18 mouse cellular contexts compared by ENCODE assay signal in the genomic region with DNA sequence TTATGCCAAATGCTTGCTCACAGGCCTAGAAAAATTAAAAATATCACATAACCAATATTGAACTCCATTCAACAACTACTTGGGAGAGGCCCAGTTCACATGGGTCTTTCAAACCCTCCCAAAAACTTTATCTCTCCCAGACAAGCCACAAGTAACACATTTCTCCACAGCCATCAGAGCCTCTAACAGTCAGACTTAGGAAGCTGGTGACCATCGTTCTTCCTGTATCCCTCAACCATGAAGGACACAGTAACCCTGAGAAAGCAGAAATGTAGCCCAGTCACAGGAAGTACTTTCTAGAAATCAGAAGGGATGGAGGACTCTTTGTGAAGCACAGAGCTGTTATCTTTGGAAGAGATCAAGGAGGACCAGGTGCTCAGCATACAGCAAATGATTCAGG.
"Had no signal": no experiment of that assay in that cellular context is flagged by ENCODE, and none has a peak within 500 bp of the region (broad histone marks: within the 10 kb centered on the region; RNA-seq: fewer than 3 reads in every experiment).

No protein-coding gene starts in this region.

- ATAC-seq: intestine, embryonic 15.5 days; liver, postnatal 0 days; midbrain, embryonic 16.5 days had no signal

- H3K9ac ChIP-seq: intestine, embryonic 15.5 days; limb, embryonic 12.5 days; limb, embryonic 15.5 days; liver, embryonic 14.5 days; liver, postnatal 0 days; lung, embryonic 14.5 days; midbrain, embryonic 12.5 days; neural tube, embryonic 13.5 days; stomach, embryonic 15.5 days had no signal

- H3K27me3 ChIP-seq: intestine, embryonic 15.5 days; limb, embryonic 12.5 days; limb, embryonic 15.5 days; neural tube, embryonic 13.5 days; stomach, embryonic 15.5 days had no signal

- H3K4me2 ChIP-seq: intestine, embryonic 15.5 days; limb, embryonic 12.5 days; limb, embryonic 15.5 days; liver, embryonic 11.5 days; lung, embryonic 14.5 days; midbrain, embryonic 12.5 days; neural tube, embryonic 13.5 days; stomach, embryonic 15.5 days had no signal

- H3K9me3 ChIP-seq: intestine, embryonic 15.5 days; limb, embryonic 12.5 days; limb, embryonic 15.5 days; midbrain, embryonic 12.5 days; neural tube, embryonic 13.5 days; stomach, embryonic 15.5 days had no signal

- H3K4me1 ChIP-seq: intestine, embryonic 15.5 days; stomach, embryonic 15.5 days had no signal

- H3K27ac ChIP-seq: intestine, embryonic 15.5 days; limb, embryonic 12.5 days; limb, embryonic 15.5 days; liver, embryonic 14.5 days; midbrain, embryonic 12.5 days; neural tube, embryonic 13.5 days; stomach, embryonic 15.5 days had no signal

- H3K36me3 ChIP-seq: intestine, embryonic 15.5 days; limb, embryonic 12.5 days; limb, embryonic 15.5 days; midbrain, embryonic 12.5 days; neural tube, embryonic 13.5 days; stomach, embryonic 15.5 days had no signal

- H3K4me3 ChIP-seq: intestine, embryonic 15.5 days; limb, embryonic 12.5 days; limb, embryonic 15.5 days; midbrain, embryonic 12.5 days; myocyte; neural tube, embryonic 13.5 days; stomach, embryonic 15.5 days had no signal

- DNase-seq: kidney, adult 18-20 months; kidney, postnatal 4 days; left cerebral cortex, postnatal 4 days; liver, postnatal 0 days; lung, embryonic 14.5 days; lung, postnatal 4 days; spleen, adult 18-20 months; thymus, postnatal 25 days had no signal
